Mouse (Mus musculus): ENCODE data around the gene Rpl22. TPM values are rescaled to one million over a fixed set of nuclear protein-coding genes. Genes with fewer than 3 reads are reported as not detected.

The Rpl22 gene
- total RNA-seq, 1 experiment = 1,458 TPM

DNA sequence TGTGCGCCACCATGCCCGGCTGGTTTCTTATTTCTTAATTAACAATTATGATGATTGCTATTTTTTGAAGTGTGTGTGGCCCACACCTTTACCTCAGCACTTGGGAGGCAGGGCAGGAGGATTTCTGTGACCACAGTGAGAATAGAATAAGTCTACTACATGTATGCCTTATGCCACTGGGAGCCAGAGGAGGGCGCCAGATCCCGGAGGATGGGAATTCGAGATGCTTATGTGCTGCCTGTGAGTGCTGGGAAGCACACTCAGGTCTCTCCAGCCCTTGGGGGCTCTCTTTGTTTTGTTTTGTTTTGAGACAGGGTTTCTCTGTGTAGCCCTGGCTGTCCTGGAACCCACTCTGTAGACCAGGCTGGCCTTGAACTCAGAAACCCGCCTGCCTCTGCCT, 3.1 kb downstream of the Rpl22 start:
- peaks cover 56% of the 10 kb centered on the region for H3K36me3 ChIP-seq (ENCODE audit: control insufficient read depth, insufficient read depth, low read length, poor library complexity, severe bottlenecking)
- H3K9ac ChIP-seq (ENCODE audit: insufficient read depth, low read depth, low read length, poor library complexity, severe bottlenecking) = peak overlapping the region; percentile 18; the same call in 1 of the 2 replicates
- H3K27ac ChIP-seq (ENCODE audit: insufficient read depth, low read depth, low read length, poor library complexity, severe bottlenecking) = no peak overlapping the region
- TF ChIP-seq CHD2 (IDR thresholded peaks at IDR 0.05; ENCODE audit: low read depth, low read length) (no peak), ZNF384 (IDR thresholded peaks at IDR 0.05; ENCODE audit: low read depth, low read length) (no peak)
- no peaks in the 10 kb centered on the region for H3K9me3 ChIP-seq (ENCODE audit: control insufficient read depth, insufficient read depth, low read depth, low read length)
- DNase-seq (ENCODE audit: low read depth, low spot score) = peak; percentile 74
- H3K4me3 ChIP-seq (ENCODE audit: insufficient read depth in 1 of 2, low read depth in 1 of 2, low read length in 2 of 2, poor library complexity in 1 of 2, severe bottlenecking in 1 of 2) = peak overlapping the region in 1 of 2 experiments; percentile 7; a peak in 1 of 4 replicates
- peaks cover 0 to 22% of the 10 kb centered on the region in 2 experiments; a peak in 2 of 4 replicates for H3K4me1 ChIP-seq (ENCODE audit: control insufficient read depth in 2 of 2, insufficient read depth in 2 of 2, low read length in 2 of 2, poor library complexity in 1 of 2)
- in situ Hi-C loops (cut with MboI; ENCODE audit: low sequenced_read_pairs in 2 of 2, unreplicated experiment in 2 of 2) = no loop called here

DNA sequence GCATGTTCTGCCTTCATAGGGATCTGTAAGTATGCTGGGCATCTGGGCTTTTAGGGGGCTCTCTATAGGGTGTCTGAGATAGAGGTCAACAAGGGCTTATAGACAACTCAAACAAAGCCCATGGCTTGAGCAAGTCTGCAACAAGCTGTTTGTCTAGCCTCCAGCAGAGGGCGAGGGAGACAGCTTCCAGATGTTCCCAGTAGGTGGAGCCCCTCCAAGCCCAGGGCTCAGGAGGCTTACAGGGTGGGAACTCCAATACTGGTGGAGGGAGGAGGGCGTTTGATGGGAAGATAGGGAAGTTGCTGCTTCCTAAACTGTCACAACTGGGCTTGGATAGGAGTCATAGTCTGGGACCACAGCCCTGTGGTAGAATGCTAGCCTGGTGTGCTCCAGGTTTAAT, 7.4 kb downstream of the Rpl22 start:
- in situ Hi-C loops (cut with MboI; ENCODE audit: low sequenced_read_pairs in 2 of 2, unreplicated experiment in 2 of 2) = loop anchor here in 1 of 2 experiments (10.0 kb wide), 1 partner anchor 102 kb away; no protein-coding TSS in a partner anchor
- Histone ChIP-seq H3K9me3 (ENCODE audit: control insufficient read depth, insufficient read depth, low read depth, low read length) (no peaks in the 10 kb centered on the region), H3K36me3 (ENCODE audit: control insufficient read depth, insufficient read depth, low read length, poor library complexity, severe bottlenecking) (peaks cover 56% of the 10 kb centered on the region), H3K9ac (ENCODE audit: insufficient read depth, low read depth, low read length, poor library complexity, severe bottlenecking) (no peak overlapping the region), H3K4me1 (ENCODE audit: control insufficient read depth in 2 of 2, insufficient read depth in 2 of 2, low read length in 2 of 2, poor library complexity in 1 of 2) (peaks cover 0 to 23% of the 10 kb centered on the region in 2 experiments; a peak in 2 of 4 replicates), H3K4me3 (ENCODE audit: insufficient read depth in 1 of 2, low read depth in 1 of 2, low read length in 2 of 2, poor library complexity in 1 of 2, severe bottlenecking in 1 of 2) (peak overlapping the region in 1 of 2 experiments; percentile 6; a peak in 2 of 4 replicates), H3K27ac (ENCODE audit: insufficient read depth, low read depth, low read length, poor library complexity, severe bottlenecking) (no peak overlapping the region)
- peak; percentile 86 for DNase-seq (ENCODE audit: low read depth, low spot score)
- TF ChIP-seq ZNF384 (IDR thresholded peaks at IDR 0.05; ENCODE audit: low read depth, low read length) = 0 out of 2 replicates have a peak, but pooled peaks have one; percentile 12
- TF ChIP-seq HCFC1 (IDR thresholded peaks at IDR 0.05; ENCODE audit: borderline replicate concordance, insufficient read depth, low read length) = 0 out of 2 replicates have a peak, but pooled peaks have one; percentile 32
- TF ChIP-seq MAFK (IDR thresholded peaks at IDR 0.05; ENCODE audit: insufficient read depth, low read depth, low read length) = no peak

DNA sequence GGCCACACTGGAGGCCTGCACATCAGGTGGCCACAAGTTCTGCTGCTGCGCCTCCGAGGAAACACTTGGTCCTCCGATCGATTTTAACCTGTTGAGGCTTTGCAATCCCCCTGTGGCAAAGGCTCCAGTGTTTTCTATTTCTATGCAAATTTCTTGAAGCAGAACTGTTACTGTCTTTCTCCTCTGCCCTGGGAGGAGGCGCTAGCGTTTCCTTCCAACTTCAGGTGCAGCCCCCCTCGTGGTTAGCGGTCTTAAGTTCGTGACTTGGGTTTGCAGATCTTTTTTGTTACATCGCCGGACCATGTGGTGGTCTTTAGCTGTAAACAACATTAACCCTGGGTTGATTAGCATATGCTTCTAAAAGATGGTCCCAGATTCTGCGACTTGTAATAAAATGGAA, 8.0 kb downstream of the Rpl22 start:
- H3K36me3 ChIP-seq (ENCODE audit: control insufficient read depth, insufficient read depth, low read length, poor library complexity, severe bottlenecking) = peaks cover 53% of the 10 kb centered on the region
- no peak for TF ChIP-seq ZC3H11A (IDR thresholded peaks at IDR 0.05; ENCODE audit: borderline replicate concordance, low read depth, low read length)
- TF ChIP-seq CHD2 (IDR thresholded peaks at IDR 0.05; ENCODE audit: low read depth, low read length) = no peak
- TF ChIP-seq HCFC1 (IDR thresholded peaks at IDR 0.05; ENCODE audit: borderline replicate concordance, insufficient read depth, low read length) = no peak
- TF ChIP-seq MAFK (IDR thresholded peaks at IDR 0.05; ENCODE audit: insufficient read depth, low read depth, low read length) = no peak
- TF ChIP-seq ZNF384 (IDR thresholded peaks at IDR 0.05; ENCODE audit: low read depth, low read length) = no peak
- no peak overlapping the region for H3K27ac ChIP-seq (ENCODE audit: insufficient read depth, low read depth, low read length, poor library complexity, severe bottlenecking)
- peaks cover 0 to 24% of the 10 kb centered on the region in 2 experiments; a peak in 2 of 4 replicates for H3K4me1 ChIP-seq (ENCODE audit: control insufficient read depth in 2 of 2, insufficient read depth in 2 of 2, low read length in 2 of 2, poor library complexity in 1 of 2)
- no peak for DNase-seq (ENCODE audit: low read depth, low spot score)
- H3K9ac ChIP-seq (ENCODE audit: insufficient read depth, low read depth, low read length, poor library complexity, severe bottlenecking) = no peak overlapping the region; the same call in 1 of the 2 replicates
- H3K9me3 ChIP-seq (ENCODE audit: control insufficient read depth, insufficient read depth, low read depth, low read length) = no peaks in the 10 kb centered on the region
- peak overlapping the region in 1 of 2 experiments; percentile 6; a peak in 1 of 4 replicates for H3K4me3 ChIP-seq (ENCODE audit: insufficient read depth in 1 of 2, low read depth in 1 of 2, low read length in 2 of 2, poor library complexity in 1 of 2, severe bottlenecking in 1 of 2)
- in situ Hi-C loops (cut with MboI; ENCODE audit: low sequenced_read_pairs in 2 of 2, unreplicated experiment in 2 of 2) = loop anchor here in 1 of 2 experiments (10.0 kb wide), 1 partner anchor 101 kb away; no protein-coding TSS in a partner anchor

DNA sequence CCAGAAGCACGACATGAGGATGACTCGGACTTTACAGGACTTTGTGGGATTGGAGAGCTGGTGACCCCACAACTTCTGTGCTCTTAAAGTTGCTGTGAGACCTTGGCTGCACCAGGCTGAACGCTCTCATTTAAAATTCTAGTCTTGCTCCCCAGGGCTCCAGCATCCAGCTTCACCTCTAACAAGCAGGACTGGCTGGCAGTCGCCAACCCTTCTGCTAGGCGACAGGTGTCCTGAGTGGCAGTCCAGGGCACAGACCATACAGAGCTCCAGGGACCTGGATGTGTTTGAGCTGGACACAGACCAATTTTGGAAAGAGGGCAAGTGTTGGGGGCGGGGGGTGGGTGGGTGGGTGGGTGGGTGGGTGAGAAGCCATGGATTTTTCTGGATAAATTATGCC, 12.2 kb downstream of the Rpl22 start:
- H3K4me3 ChIP-seq (ENCODE audit: insufficient read depth in 1 of 2, low read depth in 1 of 2, low read length in 2 of 2, poor library complexity in 1 of 2, severe bottlenecking in 1 of 2) = no peak overlapping the region

More for the DNA sequence above, 12.2 kb downstream of the Rpl22 start:
- Histone ChIP-seq H3K9me3 (ENCODE audit: control insufficient read depth, insufficient read depth, low read depth, low read length) (no peaks in the 10 kb centered on the region), H3K27ac (ENCODE audit: insufficient read depth, low read depth, low read length, poor library complexity, severe bottlenecking) (no peak overlapping the region), H3K36me3 (ENCODE audit: control insufficient read depth, insufficient read depth, low read length, poor library complexity, severe bottlenecking) (peaks cover 14% of the 10 kb centered on the region), H3K9ac (ENCODE audit: insufficient read depth, low read depth, low read length, poor library complexity, severe bottlenecking) (no peak overlapping the region), H3K4me1 (ENCODE audit: control insufficient read depth in 2 of 2, insufficient read depth in 2 of 2, low read length in 2 of 2, poor library complexity in 1 of 2) (peaks cover 3 to 27% of the 10 kb centered on the region in 2 experiments; a peak in 2 of 4 replicates)
- in situ Hi-C loops (cut with MboI; ENCODE audit: low sequenced_read_pairs in 2 of 2, unreplicated experiment in 2 of 2) = loop anchor here in 1 of 2 experiments (10.0 kb wide), 1 partner anchor 97 kb away; no protein-coding TSS in a partner anchor
- no peak for DNase-seq (ENCODE audit: low read depth, low spot score)
- no peak for TF ChIP-seq ZC3H11A (IDR thresholded peaks at IDR 0.05; ENCODE audit: borderline replicate concordance, low read depth, low read length)
- no peak for TF ChIP-seq ZNF384 (IDR thresholded peaks at IDR 0.05; ENCODE audit: low read depth, low read length)
- no peak for TF ChIP-seq HCFC1 (IDR thresholded peaks at IDR 0.05; ENCODE audit: borderline replicate concordance, insufficient read depth, low read length)
- TF ChIP-seq CHD2 (IDR thresholded peaks at IDR 0.05; ENCODE audit: low read depth, low read length) = no peak
- no peak for TF ChIP-seq MAFK (IDR thresholded peaks at IDR 0.05; ENCODE audit: insufficient read depth, low read depth, low read length)
